Mouse (Mus musculus) cortical plate, adult 2 months (tissue): Measurements from ENCODE around the gene Arhgef15. TPM values are rescaled to one million over a fixed set of nuclear protein-coding genes. Genes with fewer than 3 reads are reported as not detected.
"Not testable (repeated sequence)": the region's sequence is repeated elsewhere in the genome, so short reads cannot be mapped to it uniquely, and the experiment has no call there.

Experiments
- H3K27ac ChIP-seq: fragments of 200-500 bp; 2 replicates; pipeline ENCODE4 v1.5.1; 2012; ENCODE audit warnings: low read length, control low read depth, inconsistent platforms; ENCODE audit not compliant: insufficient read depth
- H3K4me1 ChIP-seq: fragments of 200-500 bp; 2 replicates; pipeline ENCODE4 v1.6.1; 2011; ENCODE audit warnings: low read length; ENCODE audit not compliant: control insufficient read depth, insufficient read depth
- H3K4me3 ChIP-seq: fragments of 200-500 bp; 2 replicates; pipeline ENCODE4 v1.5.1; 2011; ENCODE audit warnings: mild to moderate bottlenecking, low read length, control low read depth; ENCODE audit not compliant: insufficient read depth
- CTCF ChIP-seq: fragments of 200-500 bp; IDR thresholded peaks from 2 replicates; pipeline ENCODE4 v1.5.1; 2011; ENCODE audit warnings: mild to moderate bottlenecking, control low read depth, low read length; ENCODE audit not compliant: insufficient read depth; ENCODE audit errors: extremely low read depth
- POLR2A ChIP-seq: fragments of 200-500 bp; IDR thresholded peaks from 2 replicates; pipeline ENCODE4 v1.6.1; 2011; ENCODE audit warnings: mild to moderate bottlenecking, low read length, control low read depth; ENCODE audit not compliant: insufficient read depth; ENCODE audit errors: extremely low read depth
- polyA plus RNA-seq: library from polyadenylated mRNA; depleted of rRNA; stranded (reverse); fragments of >200 nt; gene quantifications from 2 replicates; pipeline ENCODE4 v1.2.3, GENCODE M21; 2012

Arhgef15 gene
- polyA plus RNA-seq, 1 experiment, result 27.5 TPM

DNA sequence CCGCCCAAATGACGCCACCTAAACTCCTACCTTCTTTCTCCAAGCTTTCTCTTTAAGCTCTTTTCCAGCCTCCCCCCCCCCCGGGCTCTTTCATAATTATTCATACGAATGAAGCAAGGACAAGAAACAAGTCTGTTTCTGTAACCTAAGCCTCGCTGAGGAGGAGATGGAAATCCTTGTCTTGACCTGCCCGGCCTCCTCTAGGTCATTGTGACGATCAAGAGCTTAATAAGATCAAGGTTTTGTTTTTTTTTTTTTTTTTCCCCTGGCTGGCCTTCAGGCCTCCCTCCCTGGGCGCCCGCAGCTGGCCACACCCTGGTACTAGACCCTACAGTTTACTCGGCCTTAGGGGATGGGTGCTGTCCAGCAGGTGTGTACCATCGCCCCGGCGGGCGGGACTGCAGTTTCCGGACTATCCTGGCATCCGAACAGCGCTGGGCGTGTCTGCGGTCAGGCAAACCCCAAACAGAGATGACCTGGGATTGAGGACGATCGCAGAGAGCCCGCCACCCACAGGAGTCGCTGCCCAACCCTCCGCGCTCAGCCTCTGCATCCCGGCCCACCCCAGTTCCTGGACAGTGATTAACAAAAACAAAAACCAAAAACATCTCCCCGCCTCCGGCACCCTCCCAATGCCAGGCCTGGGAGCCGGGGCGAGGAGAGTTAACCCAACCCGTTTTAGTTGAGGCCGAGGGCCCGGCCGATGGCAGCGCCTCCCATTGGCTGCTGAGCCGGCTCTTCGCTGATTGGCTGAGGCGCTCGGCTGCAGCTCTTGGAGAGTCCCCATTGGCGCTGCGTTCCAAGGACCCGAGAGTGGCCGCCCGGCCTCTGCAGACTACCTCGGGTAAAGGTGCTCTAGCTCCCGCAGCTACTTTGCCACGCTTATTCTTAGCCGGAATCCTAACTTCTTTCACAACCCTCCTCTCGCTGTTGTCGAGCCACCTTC, 10.3 kb upstream of the Arhgef15 start, which contains the start of gene Slc25a35:
Slc25a35 (plus strand) TSS at position 795 of the 946 bp plus-strand sequence.
- H3K4me3 ChIP-seq, result peak within 1 kb of the TSS; percentile 89
- TF ChIP-seq POLR2A, result peak; percentile 67
- no peak for TF ChIP-seq CTCF
- H3K27ac ChIP-seq, result peak within 1 kb of the TSS; percentile 80
- H3K4me1 ChIP-seq, result peaks cover 5% of the 10 kb centered on the region

GRCm38 (mm10) chr11:68966554-68966953, 9.3 kb upstream of the Arhgef15 start:
- no peak for TF ChIP-seq POLR2A
- no peak for TF ChIP-seq CTCF
- H3K27ac ChIP-seq, result no peak overlapping the region

GRCm38 (mm10) chr11:68965845-68966244, 8.6 kb upstream of the Arhgef15 start:
- no peak overlapping the region for H3K4me3 ChIP-seq
- no peak overlapping the region for H3K27ac ChIP-seq
- TF ChIP-seq CTCF, result no peak
- TF ChIP-seq POLR2A, result no peak
- H3K4me1 ChIP-seq, result peaks cover 5% of the 10 kb centered on the region

More at GRCm38 (mm10) chr11:68966554-68966953, 9.3 kb upstream of the Arhgef15 start:
- Histone ChIP-seq H3K4me3 (no peak overlapping the region), H3K4me1 (peaks cover 5% of the 10 kb centered on the region)

- Histone ChIP-seq H3K27ac (no peak overlapping the region), H3K4me3 (no peak overlapping the region), H3K4me1 (peaks cover 5% of the 10 kb centered on the region)
- TF ChIP-seq CTCF, result no peak
- no peak for TF ChIP-seq POLR2A
These were observed 7.8 kb upstream of the Arhgef15 start for GRCm38 (mm10) chr11:68965050-68965449.

DNA sequence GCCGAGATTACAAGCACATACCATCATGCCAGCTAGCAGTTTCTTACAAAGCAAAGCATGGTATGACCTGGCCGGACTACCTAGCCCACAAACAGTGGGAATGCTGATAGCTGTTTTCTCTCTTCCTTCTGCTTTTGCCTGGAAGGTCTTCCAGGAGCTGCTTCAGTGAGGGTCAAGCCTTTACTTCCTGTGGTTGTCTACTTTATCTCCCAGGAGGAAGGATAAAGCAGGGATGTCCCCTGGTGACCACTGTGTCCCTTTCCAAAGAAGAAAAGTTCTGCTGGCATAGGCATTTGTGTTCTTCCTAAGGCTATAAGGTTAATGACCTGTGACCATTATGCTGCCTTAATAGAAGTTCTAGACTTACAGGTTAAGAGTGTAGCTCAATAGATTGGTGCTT, 6.1 kb upstream of the Arhgef15 start:
- TF ChIP-seq POLR2A, result no peak
- TF ChIP-seq CTCF, result no peak
- Histone ChIP-seq H3K4me3 (no peak overlapping the region), H3K27ac (no peak overlapping the region), H3K4me1 (peaks cover 2% of the 10 kb centered on the region; the same call in 1 of the 2 replicates)

DNA sequence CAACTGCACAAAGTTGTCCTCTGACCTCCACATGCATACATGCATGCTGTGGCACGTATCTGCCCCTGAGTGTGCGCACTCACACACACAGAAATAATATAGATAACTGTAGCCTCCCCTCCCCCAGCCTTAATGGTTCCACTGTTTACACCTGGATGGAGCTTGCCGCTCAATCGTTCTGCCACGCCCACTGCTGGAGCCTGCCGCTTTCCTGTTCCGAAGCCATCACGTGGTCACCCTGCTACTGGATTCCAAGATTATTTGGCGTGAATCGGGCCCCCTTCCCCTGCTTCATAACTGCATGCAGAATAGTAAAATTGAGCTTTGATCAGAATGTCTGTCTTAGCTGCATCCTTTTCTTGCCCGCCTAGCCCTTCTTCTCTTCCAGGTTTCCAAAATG, 4.9 kb upstream of the Arhgef15 start:
- H3K4me3 ChIP-seq, H3K4me1 ChIP-seq, H3K27ac ChIP-seq: not testable (repeated sequence)

- no peak overlapping the region for H3K27ac ChIP-seq
- no peak overlapping the region for H3K4me3 ChIP-seq
- TF ChIP-seq POLR2A, result no peak
- no peak for TF ChIP-seq CTCF
- no peaks in the 10 kb centered on the region for H3K4me1 ChIP-seq
These were observed 4.3 kb upstream of the Arhgef15 start for GRCm38 (mm10) chr11:68961596-68961995.

- Histone ChIP-seq H3K4me3 (no peak overlapping the region), H3K4me1 (peaks cover 4% of the 10 kb centered on the region; the same call in 1 of the 2 replicates), H3K27ac (no peak overlapping the region)
- TF ChIP-seq CTCF, result no peak
- no peak for TF ChIP-seq POLR2A
These were observed 691 bp upstream of the Arhgef15 start for GRCm38 (mm10) chr11:68957971-68958370.

DNA sequence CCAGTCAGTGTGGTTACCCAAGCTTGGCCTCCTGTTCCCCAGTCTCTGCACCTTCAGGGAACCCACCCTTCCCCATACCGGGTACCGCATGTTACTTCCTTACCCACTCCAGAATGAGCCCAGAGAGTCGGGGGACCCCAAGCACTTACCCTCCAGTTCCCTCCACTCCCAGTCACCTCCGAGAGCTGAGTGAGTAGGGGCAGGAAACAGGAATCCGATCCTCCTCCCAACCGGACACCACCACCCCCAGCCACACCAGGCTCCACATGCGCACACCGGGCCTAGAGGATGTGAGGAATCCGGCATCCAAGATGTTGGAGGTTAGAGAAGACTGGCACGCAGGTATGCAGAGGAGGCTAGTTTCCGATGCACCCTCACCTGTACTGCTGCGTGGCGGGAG, 583 bp downstream of the Arhgef15 start:
- H3K27ac ChIP-seq, result 0 out of 2 replicates have a peak overlapping the region, but pooled peaks have one; percentile 13
- peaks cover 4% of the 10 kb centered on the region; the same call in 1 of the 2 replicates for H3K4me1 ChIP-seq
- no peak for TF ChIP-seq POLR2A
- no peak for TF ChIP-seq CTCF
- H3K4me3 ChIP-seq, result peak overlapping the region; percentile 29

GRCm38 (mm10) chr11:68956107-68956506, 1.2 kb downstream of the Arhgef15 start:
- Histone ChIP-seq H3K4me1 (peaks cover 4% of the 10 kb centered on the region; the same call in 1 of the 2 replicates), H3K4me3 (0 out of 2 replicates have a peak overlapping the region, but pooled peaks have one; percentile 29), H3K27ac (peak overlapping the region; percentile 76; the same call in 1 of the 2 replicates)
- no peak for TF ChIP-seq CTCF
- TF ChIP-seq POLR2A, result no peak
